Mouse (Mus musculus): Measurements from ENCODE around the gene Rbbp9. TPM values are rescaled to one million over a fixed set of nuclear protein-coding genes. Genes with fewer than 3 reads are reported as not detected.
A peak's percentile ranks its signal among the peaks of the same experiment; 100 is the strongest.

Rbbp9 gene
- total RNA-seq, 2 experiments from 2014 or later = 5.5 to 5.7 TPM

GRCm38 (mm10) chr2:144545061-144545460 lies 5.6 kb downstream of the Rbbp9 start:
- no peak for DNase-seq
- H3K27ac ChIP-seq = no peak overlapping the region
- intact Hi-C loops (cut with DNase I) = no loop called here
- no peak for TF ChIP-seq CTCF (IDR thresholded peaks at IDR 0.05)
- no peak overlapping the region for H3K4me3 ChIP-seq

GRCm38 (mm10) chr2:144544630-144545029 lies 6.0 kb downstream of the Rbbp9 start:
- H3K27ac ChIP-seq = no peak overlapping the region

GRCm38 (mm10) chr2:144543670-144544069 lies 7.0 kb downstream of the Rbbp9 start:
- no peak for DNase-seq
- intact Hi-C loops (cut with DNase I) = no loop called here
- H3K4me3 ChIP-seq = no peak overlapping the region
- H3K27ac ChIP-seq = no peak overlapping the region
- no peak for TF ChIP-seq CTCF (IDR thresholded peaks at IDR 0.05)

More at GRCm38 (mm10) chr2:144544630-144545029, 6.0 kb downstream of the Rbbp9 start:
- DNase-seq = no peak
- no peak for TF ChIP-seq CTCF (IDR thresholded peaks at IDR 0.05)
- intact Hi-C loops (cut with DNase I) = no loop called here
- no peak overlapping the region for H3K4me3 ChIP-seq

DNA sequence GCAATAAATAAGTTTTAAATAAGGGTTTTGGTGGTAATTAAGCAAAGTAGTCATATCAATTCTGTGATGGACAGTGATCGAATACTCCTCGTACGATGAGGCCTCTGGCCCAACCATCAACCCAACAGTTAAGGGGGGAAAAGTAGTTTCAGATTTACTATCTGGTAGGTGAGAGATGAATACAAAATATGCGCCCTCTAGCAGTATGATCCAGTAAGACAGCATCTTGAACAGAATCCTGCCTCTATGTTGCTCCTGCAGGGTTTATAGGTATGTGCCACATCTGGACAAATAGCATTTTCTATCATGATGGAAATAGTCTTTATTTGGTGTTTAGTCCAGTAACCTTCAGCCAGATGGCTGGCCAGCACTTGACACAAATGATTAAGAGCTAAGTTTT lies 9.4 kb downstream of the Rbbp9 start:
- no peak overlapping the region for H3K27ac ChIP-seq
- H3K4me3 ChIP-seq = no peak overlapping the region
- DNase-seq = no peak
- intact Hi-C loops (cut with DNase I) = no loop called here
- TF ChIP-seq CTCF (IDR thresholded peaks at IDR 0.05) = no peak

- intact Hi-C loops (cut with DNase I) = no loop called here
- Histone ChIP-seq H3K4me3 (no peak overlapping the region), H3K27ac (no peak overlapping the region)
- DNase-seq = no peak
- TF ChIP-seq CTCF (IDR thresholded peaks at IDR 0.05) = no peak
Observed at GRCm38 (mm10) chr2:144537123-144537522, 13.5 kb downstream of the Rbbp9 start.

DNA sequence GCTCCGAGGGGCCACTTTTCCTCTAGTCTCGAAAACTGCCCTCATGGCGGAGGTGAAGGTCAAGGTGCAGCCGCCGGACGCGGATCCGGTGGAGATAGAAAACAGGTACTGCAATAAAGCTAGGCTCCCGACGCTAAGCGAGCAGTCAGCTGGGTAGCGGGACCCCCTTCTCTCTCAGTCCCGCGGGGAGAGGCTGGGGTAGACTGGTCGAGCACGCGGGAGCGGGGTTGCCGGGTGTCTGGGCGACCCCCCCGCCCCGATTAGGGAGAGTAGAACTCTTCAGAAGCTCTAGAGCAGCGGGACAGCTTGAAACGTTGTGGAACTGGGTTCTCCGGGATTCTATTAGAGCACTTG lies 22.9 kb downstream of the Rbbp9 start:
- intact Hi-C loops (cut with DNase I) = loop anchor here (1.0 to 10.0 kb wide), 3 partner anchors 29 to 153 kb away; partner anchors contain the start of genes Sec23b and Smim26
- Histone ChIP-seq H3K27ac (peak overlapping the region; percentile 99), H3K4me3 (peak overlapping the region; percentile 86)
- no peak for TF ChIP-seq CTCF (IDR thresholded peaks at IDR 0.05)
- DNase-seq = no peak

DNA sequence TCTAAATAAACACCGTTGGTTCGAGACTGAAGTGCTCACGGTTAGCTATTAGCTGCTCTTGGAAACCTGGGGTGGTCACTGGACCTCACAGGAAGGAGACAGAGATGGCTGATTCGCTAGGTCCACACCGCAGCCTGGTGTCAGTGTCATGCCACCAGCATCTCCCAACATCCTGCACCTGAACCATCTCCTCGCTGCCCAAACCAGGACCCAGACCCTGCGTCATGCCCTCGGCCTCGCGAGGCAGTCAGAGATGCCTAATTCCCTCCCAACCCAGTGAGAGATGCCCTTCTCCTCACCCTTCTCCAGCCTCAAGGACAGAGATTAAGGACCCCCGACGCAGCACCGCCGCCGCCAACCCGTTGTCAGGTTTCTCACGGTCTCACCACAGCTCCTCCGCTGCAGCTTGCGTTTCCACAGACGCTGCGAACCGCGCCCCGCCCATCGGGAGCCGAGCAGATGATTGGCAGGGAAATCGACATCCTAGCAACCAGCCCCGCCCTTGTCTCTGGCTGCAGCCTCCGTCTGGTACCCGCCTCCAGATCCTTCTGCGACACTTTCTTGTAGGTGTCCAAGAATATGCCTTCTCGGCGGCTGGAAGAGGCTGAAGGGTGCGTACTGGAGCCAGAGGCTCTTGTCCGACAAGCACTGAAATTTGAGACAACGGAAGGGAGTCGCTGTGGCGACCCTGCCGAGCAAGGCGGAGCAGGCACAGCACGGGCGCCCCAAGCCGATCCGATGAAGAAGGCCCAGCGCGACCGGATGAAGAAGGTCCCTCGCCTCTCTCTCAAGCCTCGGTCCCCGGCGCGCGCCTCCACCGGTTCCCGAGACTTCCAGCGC lies 23.5 kb downstream of the Rbbp9 start, which contains the start of the genes Dzank1 and Polr3f:
Gene Dzank1, minus strand, starts transcription at position 434 of the 840 bp plus-strand sequence.
Gene Polr3f, plus strand, starts transcription at position 738 of the 840 bp plus-strand sequence.
- DNase-seq = peak; percentile 96
- intact Hi-C loops (cut with DNase I) = loop anchor here (2.0 to 10.0 kb wide), 2 partner anchors 68 to 152 kb away; partner anchors contain the start of gene Smim26

GRCm38 (mm10) chr2:144525856-144526255 lies 24.8 kb downstream of the Rbbp9 start:
- Histone ChIP-seq H3K4me3 (no peak overlapping the region), H3K27ac (no peak overlapping the region)
- no peak for TF ChIP-seq CTCF (IDR thresholded peaks at IDR 0.05)
- no peak for DNase-seq
- intact Hi-C loops (cut with DNase I) = loop anchor here (2.0 to 10.0 kb wide), 2 partner anchors 69 to 151 kb away; partner anchors contain the start of gene Smim26

More for the DNA sequence above, 23.5 kb downstream of the Rbbp9 start, which contains the start of the genes Dzank1 and Polr3f:
- TF ChIP-seq CTCF (IDR thresholded peaks at IDR 0.05) = no peak
- H3K27ac ChIP-seq = peak within 1 kb of the TSS; percentile 99
- H3K4me3 ChIP-seq = peak within 1 kb of the TSS; percentile 86

DNA sequence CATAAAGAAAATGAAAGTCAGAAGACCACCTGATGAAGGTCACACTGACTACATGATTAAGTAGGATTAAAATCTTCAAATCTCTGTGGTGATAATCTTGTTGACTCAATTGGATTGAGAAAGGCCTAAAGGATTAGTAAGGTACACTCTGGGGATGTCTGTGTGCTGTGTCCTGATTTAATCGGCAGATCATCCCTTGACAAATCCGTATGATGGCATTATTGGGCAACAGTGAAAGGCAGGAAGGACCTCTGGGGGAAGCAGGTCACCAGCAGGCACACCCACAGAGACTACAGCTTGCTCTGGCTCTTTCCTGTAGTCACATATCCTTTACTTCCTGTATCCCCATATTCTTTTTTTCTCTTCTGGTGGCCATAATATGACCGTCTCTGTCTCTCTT lies 30.9 kb downstream of the Rbbp9 start:
- no peak for TF ChIP-seq CTCF (IDR thresholded peaks at IDR 0.05)
- intact Hi-C loops (cut with DNase I) = loop anchor here (10.0 kb wide), 1 partner anchor 145 kb away; no protein-coding TSS in a partner anchor
- no peak for DNase-seq
- H3K27ac ChIP-seq = no peak overlapping the region
- no peak overlapping the region for H3K4me3 ChIP-seq

- intact Hi-C loops (cut with DNase I) = no loop called here
- DNase-seq = no peak
- TF ChIP-seq CTCF (IDR thresholded peaks at IDR 0.05) = no peak
- H3K27ac ChIP-seq = no peak overlapping the region
- no peak overlapping the region for H3K4me3 ChIP-seq
Observed at GRCm38 (mm10) chr2:144514619-144515018, 36.0 kb downstream of the Rbbp9 start.

GRCm38 (mm10) chr2:144502134-144502533 lies 48.5 kb downstream of the Rbbp9 start:
- Histone ChIP-seq H3K27ac (no peak overlapping the region), H3K4me3 (no peak overlapping the region)
- intact Hi-C loops (cut with DNase I) = no loop called here
- no peak for DNase-seq
- no peak for TF ChIP-seq CTCF (IDR thresholded peaks at IDR 0.05)

Other genes starting within 250 kb of the Rbbp9 start
- gene Ovol2, start 218.7 kb downstream of the Rbbp9 start, total RNA-seq (2021) = not detected
- gene Kat14, start 181.9 kb downstream of the Rbbp9 start, total RNA-seq (2021) = 10 to 100 TPM; 21.3 to 25.4 TPM
- 1 to 10 TPM; 5.2 to 8.4 TPM for gene Pet117, start 181.9 kb downstream of the Rbbp9 start, total RNA-seq (2021)
- under 1 TPM; 0.22 to 0.87 TPM for gene Dzank1, start 23.5 kb downstream of the Rbbp9 start, total RNA-seq (2021)
- 10 to 100 TPM in 1 of 2 experiments, 1 to 10 TPM in 1; 8.6 to 10.4 TPM for gene Polr3f, start 23.2 kb downstream of the Rbbp9 start, total RNA-seq (2021)
- gene Sec23b, start 5.4 kb upstream of the Rbbp9 start, total RNA-seq (2021) = 10 to 100 TPM; 11.4 to 12.5 TPM
- 10 to 100 TPM; 76.4 to 95.3 TPM for gene Smim26, start 43.2 kb upstream of the Rbbp9 start, total RNA-seq (2021)
- gene Dtd1, start 49.0 kb upstream of the Rbbp9 start, total RNA-seq (2021) = 10 to 100 TPM; 11.6 to 12.4 TPM

All from gastrocnemius, adult 2 months (tissue).